Mouse (Mus musculus): ENCODE results near the gene Csf2.
A peak's percentile ranks its signal among the peaks of the same experiment; 100 is the strongest.
"Not testable (repeated sequence)": the region's sequence is repeated elsewhere in the genome, so short reads cannot be mapped to it uniquely, and the experiment has no call there.

Gene Csf2

DNA sequence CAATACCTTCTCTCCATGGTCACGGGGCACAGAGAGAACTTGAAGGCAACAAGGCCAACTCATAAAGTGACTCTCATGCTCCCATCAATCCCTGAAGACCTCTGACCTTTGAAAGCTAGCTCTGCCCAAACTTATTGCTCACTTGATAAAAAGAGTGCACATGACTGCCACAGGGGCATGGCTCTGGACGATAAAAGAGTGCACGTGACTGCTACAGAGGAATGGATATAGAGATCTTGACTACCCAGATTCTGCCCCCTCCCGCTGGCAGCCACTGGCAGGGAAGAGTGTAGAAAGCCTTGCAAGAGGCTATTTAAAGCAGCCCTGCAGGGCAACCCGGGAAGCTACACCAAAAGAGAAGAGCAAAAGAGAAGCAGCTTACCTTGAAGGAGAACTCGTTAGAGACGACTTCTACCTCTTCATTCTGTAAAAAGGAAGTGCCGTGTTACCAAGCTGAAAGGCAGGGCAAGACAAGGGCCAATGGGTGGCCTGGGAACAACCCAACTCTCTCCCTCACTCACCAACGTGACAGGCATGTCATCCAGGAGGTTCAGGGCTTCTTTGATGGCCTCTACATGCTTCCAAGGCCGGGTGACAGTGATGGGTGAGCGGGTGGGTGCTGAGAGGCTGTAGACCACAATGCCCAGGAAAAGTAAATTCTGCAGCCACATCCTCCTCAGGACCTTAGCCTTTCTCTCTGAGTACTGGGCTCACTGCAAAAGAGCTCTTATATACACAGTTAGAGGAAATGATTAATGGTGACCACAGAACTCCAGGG is at the start of gene Csf2:
Gene Csf2 (minus strand): TSS at position 728 of the 778 bp plus-strand sequence.
- DNase-seq = no peak

DNA sequence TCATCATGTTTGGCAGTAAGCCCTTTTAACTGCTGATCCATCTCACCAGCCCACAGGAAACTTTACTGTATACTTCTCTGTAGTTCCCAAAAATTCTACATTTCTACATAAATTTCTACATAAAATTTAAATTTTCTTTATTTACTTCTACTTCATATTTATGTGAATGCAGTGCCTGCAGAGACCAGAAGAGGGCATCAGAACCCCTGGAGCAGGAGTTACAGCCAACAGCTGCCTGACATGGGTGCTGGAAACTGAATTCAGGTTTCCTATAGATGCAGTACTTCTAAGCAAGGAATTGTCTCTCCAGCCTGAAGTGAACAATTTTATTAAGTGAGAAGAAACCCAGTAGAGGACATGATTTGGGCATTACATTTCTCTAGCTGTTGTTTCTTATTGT is 49.3 kb upstream of the Csf2 start:
- DNase-seq = peak; percentile 20

DNA sequence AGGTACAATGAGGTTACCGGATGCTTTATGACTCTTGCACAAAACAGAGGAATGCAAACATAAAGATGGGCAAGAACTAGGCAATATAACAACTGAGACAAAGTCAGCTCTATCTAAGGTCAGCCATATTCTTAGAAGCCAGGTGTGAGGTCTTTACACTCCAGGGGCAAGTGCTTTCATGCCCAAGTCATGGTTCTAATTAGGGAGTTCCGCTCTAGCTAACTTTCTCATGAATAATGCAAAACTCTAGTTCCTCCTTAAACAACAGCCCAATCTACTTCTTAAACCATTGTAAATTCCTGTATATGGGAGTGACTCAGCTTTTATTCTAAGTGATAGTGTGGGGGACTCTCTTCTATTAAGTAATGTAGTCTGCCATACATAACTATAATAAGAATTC is 48.0 kb upstream of the Csf2 start:
- DNase-seq = not testable (repeated sequence)

DNA sequence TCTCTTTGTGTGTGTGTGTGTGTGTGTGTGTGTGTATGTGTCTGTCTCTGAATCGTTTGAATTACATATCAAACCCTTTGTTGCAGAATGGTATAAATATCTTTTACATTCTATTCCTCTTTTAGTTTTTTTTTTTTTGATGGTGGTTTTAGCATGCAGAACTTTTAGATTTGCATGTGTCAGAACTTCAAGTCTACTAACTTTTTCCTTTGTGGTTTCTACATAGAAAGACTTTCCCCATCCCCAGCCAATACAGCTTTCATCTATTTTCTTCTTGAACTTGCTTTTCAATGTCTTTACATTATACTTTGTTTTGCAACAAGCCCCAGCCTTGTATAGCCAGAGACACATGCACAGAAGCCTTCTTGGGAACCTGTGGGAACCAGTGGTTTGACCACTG is 47.3 kb upstream of the Csf2 start:
- DNase-seq = no peak

DNA sequence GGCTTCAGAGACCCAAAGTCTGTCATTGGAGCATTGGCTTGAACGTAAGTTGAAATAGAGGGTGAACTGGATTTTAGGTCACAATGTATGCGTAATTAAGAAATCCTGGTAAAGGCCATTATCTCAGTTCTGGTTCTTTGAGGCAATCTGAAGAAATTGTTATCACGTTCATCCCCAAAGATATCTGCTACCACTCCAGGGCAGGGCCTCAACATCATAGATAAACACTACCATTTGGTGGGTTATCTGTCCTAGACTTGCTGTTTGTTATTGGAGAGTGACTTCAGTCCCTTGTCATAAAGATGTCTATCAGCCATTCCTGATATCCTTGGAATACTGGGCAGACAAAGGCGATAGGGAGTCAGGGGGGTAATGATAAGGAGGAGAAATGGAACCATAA is 46.5 kb upstream of the Csf2 start:
- no peak for DNase-seq

DNA sequence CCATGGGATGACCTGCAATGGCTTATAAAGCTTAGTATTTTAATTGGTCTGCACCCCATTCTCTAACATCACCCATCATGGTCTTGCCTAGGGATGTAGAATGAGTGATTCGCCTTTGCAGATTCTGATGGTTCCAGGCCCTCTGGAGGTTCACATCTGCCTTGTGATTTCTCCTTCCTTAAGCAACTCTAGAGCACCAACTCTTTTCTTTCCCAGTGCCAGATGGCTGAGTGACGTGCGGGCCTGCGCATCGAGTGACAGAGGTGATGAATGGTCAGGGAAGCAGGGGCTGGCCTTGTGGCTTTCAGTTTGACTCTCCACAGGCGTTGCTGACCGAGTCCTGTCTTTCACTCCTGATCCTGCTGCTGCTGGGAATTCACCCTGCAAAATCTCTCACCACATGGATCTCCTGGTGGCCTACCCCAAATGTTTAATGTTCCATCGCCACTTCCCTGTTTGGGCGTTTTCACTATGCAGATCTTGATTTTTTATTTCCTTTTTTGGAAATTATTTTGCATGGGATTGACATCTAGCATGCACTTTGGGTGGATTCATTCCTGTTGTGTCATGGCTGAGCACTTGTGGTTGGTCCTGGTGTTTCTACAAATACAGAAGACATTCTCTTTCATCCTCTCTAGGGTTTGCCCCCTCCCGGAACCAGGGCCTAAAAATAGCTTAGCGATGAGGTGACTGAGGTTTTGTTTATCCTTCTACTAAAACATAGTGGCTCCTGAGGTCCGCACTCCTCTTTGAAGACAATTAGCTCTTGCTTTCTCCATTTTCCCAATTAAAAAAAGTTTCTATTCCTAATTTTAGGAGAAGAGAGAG is 44.7 kb upstream of the Csf2 start:
- DNase-seq = no peak

DNA sequence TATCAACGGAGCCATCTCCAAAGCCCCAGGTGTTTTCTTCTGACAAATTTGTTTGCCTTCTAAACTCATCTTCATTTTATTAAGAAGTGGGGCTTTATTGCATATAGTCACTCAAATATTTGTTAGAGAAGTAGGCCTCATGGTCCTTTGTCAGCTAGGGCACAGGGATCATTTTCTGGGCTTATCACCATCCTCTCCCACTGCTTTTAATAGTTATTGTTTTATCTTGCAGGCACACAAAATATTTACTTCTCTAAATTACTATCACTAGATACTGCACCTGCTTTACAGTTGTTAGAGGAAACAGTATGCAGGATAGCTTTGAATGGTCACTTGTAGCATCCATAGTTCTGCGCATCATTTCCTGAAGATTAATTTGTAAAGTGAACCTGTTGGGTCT is 42.7 kb upstream of the Csf2 start:
- DNase-seq = no peak

DNA sequence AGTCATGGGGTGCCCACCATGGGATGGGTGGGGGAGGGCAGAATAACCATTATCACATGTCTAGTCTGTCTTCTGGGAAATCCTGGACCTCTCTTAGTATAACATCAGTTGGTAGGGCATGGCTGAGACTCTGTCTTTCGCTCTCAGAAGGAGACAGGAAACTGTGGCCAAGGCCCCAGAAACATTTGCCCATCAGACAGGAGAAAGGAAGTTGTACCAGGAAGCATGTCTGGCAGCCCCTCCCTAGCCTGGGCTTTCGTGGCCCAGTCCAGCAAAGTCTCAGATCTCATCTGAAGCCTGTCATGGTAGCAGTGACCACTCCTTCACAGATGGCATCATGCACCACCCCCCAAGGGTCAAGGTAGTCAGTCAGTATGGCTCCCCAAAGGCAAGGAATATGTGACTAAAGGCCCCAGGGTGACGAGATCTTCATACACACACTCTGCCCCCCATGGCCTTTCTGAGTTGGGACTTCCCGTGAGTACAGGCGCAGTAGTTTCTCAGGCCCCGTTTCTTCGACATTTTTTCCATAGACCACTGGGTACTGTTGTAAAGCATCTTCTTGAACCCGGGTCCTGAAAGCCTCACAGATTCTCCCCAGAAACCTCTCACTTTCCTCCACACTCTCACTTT is 38.5 kb upstream of the Csf2 start:
- DNase-seq = no peak

DNA sequence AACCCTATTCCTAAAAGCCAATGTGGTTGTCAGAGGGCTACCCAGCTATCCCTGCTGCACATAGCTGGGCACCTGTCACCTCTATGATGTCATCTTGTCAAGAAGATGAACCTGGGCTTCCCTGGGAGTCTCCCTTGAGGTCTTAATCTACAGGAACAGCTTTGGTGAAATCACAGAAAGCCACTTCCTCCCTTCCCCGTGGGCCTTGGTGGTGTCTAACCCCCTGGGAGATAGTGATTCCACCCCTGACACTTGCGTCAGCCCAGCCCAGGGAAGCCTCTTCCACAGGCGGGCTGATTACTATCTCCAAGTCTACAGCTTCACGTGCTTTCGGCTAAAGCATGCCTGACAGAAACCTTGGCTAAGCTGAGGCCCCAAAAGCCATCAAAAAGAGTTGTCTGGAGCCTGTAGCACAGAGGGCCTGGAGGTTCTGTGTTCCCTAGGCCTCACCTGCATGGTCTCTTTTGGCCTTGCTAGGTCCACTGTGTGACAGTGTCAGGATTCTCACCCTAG is 22.0 kb upstream of the Csf2 start:
- no peak for DNase-seq

DNA sequence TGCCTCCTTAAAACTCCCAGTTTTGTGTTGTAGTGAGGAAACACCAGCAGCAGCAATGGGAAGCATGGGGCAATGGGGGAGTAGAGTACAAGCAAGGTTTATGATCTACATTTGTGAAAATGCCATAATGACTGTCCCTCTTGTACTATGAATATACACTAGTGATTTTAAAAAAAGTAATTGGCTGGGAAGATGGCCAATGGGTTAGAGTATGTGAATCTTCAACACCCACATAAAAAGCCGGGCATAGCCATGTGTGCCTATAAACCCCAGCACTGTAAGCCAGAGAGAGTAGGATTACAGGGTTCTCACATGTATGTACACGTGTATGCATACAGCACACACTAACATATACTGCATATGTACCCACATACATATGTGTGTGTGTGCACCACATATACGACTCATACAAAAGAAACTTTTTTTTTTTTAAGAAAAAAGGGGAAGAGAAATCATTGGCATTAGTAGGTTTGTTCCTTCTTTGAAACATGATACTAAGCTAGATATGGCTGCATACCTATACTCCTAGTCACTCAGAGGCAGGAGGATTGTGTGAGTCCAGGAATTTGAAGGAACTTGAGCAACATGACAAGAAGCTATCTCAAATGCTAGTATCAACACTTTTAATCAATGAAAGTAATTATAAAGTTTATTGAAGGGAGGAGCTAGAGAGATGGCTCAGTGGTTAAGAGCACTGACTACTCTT is 19.9 kb upstream of the Csf2 start:
- DNase-seq = no peak

DNA sequence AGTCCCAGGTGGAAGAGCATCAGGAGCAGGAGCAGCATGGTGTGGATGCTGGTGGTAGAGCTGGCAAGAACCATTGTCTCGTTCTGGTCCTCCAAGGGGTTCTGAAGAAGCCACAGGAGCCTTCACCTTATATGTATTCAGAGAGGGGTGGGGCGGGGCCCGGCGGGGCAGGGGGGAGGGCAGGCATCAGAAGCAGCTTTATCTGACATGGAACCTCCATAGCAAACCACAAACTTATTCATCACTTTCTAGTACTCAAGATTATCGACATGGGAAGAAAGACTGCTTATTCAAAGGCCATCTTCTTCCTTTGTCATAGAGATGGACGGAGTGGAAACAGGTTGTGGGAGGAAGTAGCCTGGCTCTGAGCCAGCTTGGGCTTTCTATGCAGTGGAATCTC is 17.7 kb upstream of the Csf2 start, which contains the start of gene Il3:
Gene Il3 (minus strand): TSS at position 101 of the 400 bp plus-strand sequence.
- no peak for DNase-seq

DNA sequence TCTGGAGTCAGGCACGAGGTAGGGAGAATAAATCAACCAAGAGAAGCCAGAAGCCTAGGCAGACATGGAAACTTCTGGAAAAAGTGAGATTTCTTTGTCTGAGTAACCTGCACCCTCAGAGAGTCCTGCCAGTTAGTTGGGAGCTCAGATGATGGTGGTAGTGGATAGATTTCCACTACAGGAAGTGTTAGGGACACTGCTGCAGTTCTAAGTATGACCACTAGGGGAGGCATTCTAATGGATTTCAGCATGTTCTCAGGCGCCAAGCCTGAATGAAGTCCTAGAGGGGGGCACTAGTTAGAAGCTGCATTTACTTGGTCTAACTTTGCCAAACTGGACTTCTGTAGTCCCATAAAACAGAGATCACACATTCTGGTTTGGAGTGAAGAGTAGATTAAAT is 15.1 kb upstream of the Csf2 start:
- DNase-seq = peak; percentile 73

DNA sequence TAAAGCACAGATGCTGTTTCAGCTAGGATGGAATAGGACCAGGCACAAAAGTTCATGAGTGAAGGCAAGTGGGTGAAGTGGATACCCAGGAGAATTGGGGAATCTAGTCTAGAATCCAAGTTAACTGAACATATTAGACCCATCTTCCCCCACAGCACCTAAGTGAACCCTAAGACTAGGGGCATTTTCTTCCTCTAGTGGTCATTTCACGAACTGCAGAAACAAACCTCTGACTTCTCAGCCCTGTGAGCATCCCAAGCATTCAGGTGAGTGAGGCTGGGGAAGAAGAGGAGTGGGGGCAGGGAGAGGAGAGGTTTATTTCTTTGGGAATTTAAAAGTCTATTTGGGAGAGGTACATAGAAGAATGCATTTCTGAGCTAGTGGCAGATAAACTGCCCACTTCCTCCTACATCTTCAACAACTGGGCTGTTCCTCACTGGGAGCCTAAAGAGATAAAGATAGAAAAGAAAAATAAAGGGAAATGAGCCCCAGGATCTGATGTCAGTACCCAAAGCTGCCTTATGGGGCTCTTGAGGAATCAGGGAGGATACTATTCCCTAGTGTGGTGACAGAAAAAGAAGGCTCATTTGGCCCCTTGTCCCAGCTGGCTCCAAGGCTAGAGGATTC is 14.1 kb upstream of the Csf2 start:
- DNase-seq = no peak

DNA sequence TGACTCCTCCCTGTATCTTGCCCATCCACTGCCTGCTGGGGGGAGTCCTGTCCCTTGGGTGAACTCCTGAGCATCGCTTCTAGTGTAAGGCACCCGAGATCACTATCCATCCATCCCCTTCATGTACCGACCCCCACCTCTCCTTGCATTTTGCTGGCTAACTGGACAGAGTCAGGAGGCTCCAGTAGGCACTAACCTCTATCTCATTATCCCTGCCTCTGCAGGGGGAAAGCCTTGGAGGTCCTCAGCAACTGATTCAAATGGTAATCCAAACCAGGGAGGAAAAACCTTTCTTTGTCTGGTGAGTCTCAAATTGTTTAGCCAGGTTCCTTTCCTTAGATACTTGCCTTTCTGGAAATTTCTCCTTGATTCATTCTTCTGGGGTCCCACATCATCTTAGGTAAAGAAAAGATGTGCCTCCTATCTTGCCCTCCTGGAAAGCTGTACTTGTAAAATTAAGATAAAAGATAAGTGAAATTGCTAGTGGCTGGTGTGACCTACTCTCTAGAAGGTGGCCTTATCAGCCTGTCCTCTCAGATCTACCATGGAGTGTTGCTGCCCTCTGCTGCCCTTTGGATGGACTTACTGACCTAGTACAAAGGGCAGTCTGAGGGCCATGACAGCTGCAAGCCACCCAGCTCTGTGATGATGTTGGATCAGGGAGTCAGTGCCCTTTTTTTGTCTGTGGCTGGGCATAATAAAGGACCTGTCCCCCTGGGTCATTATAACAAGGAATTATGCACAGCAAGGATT is 7.3 kb upstream of the Csf2 start:
- peak; percentile 90 for DNase-seq

DNA sequence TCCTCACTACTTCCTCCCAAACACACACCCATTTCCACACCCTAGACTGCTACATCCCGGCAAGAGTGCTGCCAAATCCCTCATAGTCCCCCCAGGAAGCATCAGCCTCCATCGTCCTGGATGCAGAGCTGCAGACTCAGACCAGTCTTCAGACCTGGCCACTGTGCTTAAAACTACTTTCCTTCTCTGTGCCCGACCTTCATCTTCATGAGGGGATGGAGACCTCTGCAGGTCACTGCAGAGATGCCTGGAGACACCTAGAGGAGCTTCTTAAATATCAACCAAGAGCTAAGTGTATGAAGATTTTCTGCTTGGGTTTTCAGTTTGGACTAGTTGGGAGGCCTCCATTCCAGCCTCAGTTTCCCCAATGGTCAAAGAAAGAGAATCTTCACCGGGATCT is 4.6 kb upstream of the Csf2 start:
- DNase-seq = peak; percentile 21

DNA sequence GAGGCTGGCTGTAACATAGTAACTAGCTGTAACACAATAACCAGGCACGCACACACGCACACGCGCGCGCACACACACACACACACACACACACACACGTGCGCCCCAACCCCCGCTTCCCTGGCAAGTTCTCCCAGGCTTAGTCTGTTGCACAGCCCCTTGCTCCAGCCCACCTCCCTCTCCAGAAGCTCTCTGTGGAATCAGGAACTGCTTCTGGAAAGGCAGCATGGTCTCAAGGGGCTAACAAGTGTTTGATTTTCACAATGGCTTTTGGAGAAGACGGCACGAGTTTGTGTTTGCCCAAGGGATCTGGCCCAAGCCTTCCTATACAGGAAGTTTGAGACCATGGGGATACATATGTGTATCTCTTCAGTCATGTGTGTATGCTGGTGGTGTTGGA is 1.1 kb upstream of the Csf2 start:
- no peak for DNase-seq

DNA sequence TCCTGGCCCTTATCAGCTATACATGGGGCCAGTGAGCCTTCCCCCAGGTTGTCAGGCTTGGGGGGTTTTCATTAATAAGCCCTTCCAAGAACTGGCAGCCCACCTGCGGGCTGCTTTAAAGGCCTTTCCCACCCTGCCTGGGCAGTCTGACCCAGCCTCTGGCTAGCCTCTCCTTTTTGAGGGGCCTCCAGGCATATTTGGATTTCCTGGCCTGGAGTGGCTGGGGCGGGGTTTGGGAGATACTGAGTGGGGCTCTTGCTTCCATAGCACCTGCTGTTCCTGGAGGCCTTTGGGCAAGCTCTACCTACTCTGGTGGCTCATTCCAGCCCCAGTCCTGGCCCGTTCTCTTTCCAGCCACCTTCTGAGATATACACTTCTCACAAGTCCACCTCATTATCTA is 281 bp upstream of the Csf2 start:
- no peak for DNase-seq

DNA sequence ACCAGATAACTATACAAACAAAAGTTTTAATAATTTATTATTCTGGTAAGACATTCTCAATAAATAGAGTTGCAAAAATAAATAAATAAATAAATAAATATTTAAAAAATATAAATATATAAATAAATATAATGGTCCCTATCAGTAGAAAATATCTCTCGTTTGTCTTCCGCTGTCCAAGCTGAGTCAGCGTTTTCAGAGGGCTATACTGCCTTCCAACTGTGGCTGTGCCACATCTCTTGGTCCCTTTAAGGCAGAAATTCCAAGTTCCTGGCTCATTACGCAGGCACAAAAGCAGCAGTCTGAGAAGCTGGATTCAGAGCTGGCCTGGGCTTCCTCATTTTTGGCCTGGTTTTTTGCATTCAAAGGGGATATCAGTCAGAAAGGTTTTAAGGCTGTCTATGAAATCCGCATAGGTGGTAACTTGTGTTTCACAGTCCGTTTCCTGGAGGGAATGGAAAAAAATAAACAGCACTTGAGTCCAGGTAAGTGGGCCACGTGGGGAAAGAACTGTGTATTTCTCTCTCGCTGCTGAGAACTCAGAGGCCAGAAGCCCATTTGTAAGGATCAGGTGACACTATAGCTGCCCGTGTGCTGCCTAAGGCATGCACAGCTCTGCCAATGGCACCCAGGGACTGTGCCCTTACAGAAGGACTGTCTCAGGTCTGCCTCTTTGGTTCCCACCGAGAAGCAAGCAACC is 2.1 kb downstream of the Csf2 start:
- DNase-seq = no peak

DNA sequence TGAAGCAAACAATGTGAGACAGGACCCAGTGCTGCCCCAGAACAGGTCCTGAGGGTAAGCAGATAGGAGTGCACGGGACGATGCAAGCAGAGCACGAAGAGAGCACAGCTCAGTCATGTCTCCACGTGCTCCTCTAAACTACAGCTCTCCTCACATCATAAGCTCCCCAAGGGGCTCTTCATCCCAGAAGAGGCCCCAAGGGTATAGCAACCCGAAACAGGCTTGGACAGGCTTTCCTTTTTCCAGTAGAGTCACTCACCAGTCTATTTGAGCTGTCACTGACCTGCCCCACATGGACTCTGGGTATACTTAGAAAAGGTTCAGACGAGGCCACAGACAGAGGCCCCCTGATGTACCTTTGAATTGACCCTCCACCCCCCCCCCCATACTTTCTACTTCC is 5.0 kb downstream of the Csf2 start:
- no peak for DNase-seq

DNA sequence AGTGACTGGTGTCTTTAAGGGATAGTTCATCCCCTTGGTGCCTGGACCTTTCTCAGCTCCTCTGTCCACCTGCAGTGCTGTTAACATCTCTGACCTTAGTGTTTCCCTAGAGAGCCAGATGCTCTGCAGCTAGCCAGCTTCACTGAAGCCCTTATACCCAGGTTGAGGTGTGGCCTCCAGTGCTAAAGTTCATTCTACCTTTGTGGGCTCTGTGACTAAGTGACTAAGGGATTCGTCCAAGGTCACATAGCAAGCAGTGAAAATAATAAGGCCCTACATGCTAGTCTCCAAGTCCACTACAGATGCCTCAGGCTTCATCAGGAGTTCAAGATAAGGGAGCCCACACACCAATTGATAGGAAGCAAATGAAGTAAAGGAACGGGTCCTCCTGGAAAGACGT is 7.0 kb downstream of the Csf2 start:
- no peak for DNase-seq

DNA sequence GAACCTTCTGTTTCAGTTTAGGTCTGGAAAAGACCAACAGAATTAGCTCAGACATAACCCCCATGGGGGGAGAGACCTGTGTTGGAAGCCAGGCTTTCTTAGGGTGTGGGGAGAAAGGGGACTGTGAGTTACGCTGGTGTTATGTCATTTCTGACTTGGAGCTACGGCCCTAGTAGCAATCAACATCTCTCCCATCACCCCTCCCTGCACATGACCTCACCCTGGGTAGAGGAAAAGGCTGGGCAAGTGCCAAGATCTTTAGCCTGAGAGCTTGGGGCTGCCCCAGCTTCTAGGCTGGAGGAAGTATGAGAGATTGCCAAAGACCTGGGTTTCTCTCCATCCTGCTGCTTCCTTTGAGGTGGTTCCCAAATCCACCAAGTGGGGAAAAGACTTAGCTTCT is 12.5 kb downstream of the Csf2 start:
- DNase-seq = peak; percentile 33
